Comparison of ENCODE assay signal across 15 mouse cellular contexts in genomic region chr7:78886496-78886895, GRCm38 (mm10). TPM values are rescaled to one million over a fixed set of nuclear protein-coding genes. Genes with fewer than 3 reads are reported as not detected.
DNase-seq lines count a peak whose midpoint lies in the region; ATAC-seq lines count a peak whose summit lies in the region.
"Had no signal": no experiment of that assay in that cellular context is flagged by ENCODE, and none has a peak within 500 bp of the region (broad histone marks: within the 10 kb centered on the region; RNA-seq: fewer than 3 reads in every experiment).

No protein-coding gene starts in this region.

- peak overlapping the region; percentile 52 for H3K4me2 ChIP-seq in forebrain, embryonic 12.5 days
- H3K4me2 ChIP-seq in hindbrain, embryonic 15.5 days: peak overlapping the region; percentile 67
- H3K4me2 ChIP-seq in midbrain, embryonic 16.5 days (ENCODE audit: low read length): peak overlapping the region; percentile 61
- H3K4me2 ChIP-seq: embryonic facial prominence, embryonic 13.5 days; lung, embryonic 14.5 days had no signal

- H3K4me1 ChIP-seq in forebrain, embryonic 12.5 days: peaks cover 74% of the 10 kb centered on the region
- peaks cover 51% of the 10 kb centered on the region for H3K4me1 ChIP-seq in hindbrain, embryonic 15.5 days (replicated peaks)
- peaks cover 42% of the 10 kb centered on the region for H3K4me1 ChIP-seq in midbrain, embryonic 16.5 days (ENCODE audit: control insufficient read depth, insufficient read depth, low read length)

- 0 out of 2 replicates have a peak, but pooled peaks cover 3% of the 10 kb centered on the region for H3K36me3 ChIP-seq in forebrain, embryonic 12.5 days (replicated peaks)
- H3K36me3 ChIP-seq in hindbrain, embryonic 15.5 days: no peaks in the 10 kb centered on the region
- no peaks in the 10 kb centered on the region for H3K36me3 ChIP-seq in midbrain, embryonic 16.5 days (ENCODE audit: control insufficient read depth, insufficient read depth, low read length)
- H3K36me3 ChIP-seq: embryonic facial prominence, embryonic 13.5 days; limb, embryonic 12.5 days had no signal

- ATAC-seq in forebrain, embryonic 12.5 days (ENCODE audit: low FRiP score): peak; percentile 20; the same call in 1 of the 2 replicates
- ATAC-seq in hindbrain, embryonic 15.5 days (ENCODE audit: low FRiP score, low read depth): no peak
- ATAC-seq in midbrain, embryonic 16.5 days: no peak

- H3K27ac ChIP-seq in forebrain, embryonic 12.5 days: peak overlapping the region; percentile 95
- peak overlapping the region; percentile 74 for H3K27ac ChIP-seq in hindbrain, embryonic 15.5 days (replicated peaks)
- H3K27ac ChIP-seq in midbrain, embryonic 16.5 days (ENCODE audit: low read length): peak overlapping the region; percentile 67
- H3K27ac ChIP-seq: embryonic facial prominence, embryonic 13.5 days; heart, adult 2 months; limb, embryonic 12.5 days; stomach, postnatal 0 days had no signal

- H3K27me3 ChIP-seq in forebrain, embryonic 12.5 days: peaks cover 22% of the 10 kb centered on the region
- H3K27me3 ChIP-seq in hindbrain, embryonic 15.5 days: no peaks in the 10 kb centered on the region
- no peaks in the 10 kb centered on the region for H3K27me3 ChIP-seq in midbrain, embryonic 16.5 days (ENCODE audit: control insufficient read depth, insufficient read depth, low read depth, low read length)

- peak overlapping the region; percentile 26 for H3K4me3 ChIP-seq in forebrain, embryonic 12.5 days (replicated peaks)
- H3K4me3 ChIP-seq in hindbrain, embryonic 15.5 days: peak overlapping the region; percentile 20
- peak overlapping the region; percentile 22 for H3K4me3 ChIP-seq in midbrain, embryonic 16.5 days (ENCODE audit: low read depth, low read length)
- H3K4me3 ChIP-seq: embryonic facial prominence, embryonic 13.5 days; heart, adult 2 months; limb, embryonic 12.5 days; megakaryocyte, embryonic 14.5 days had no signal

- H3K9ac ChIP-seq in forebrain, embryonic 12.5 days: peak overlapping the region; percentile 40; the same call in 1 of the 2 replicates
- H3K9ac ChIP-seq in hindbrain, embryonic 15.5 days: peak overlapping the region; percentile 25; the same call in 1 of the 2 replicates
- H3K9ac ChIP-seq in midbrain, embryonic 16.5 days (ENCODE audit: low read depth, low read length): 0 out of 2 replicates have a peak overlapping the region, but pooled peaks have one; percentile 4
- H3K9ac ChIP-seq: embryonic facial prominence, embryonic 13.5 days; limb, embryonic 12.5 days; lung, embryonic 14.5 days had no signal

- WGBS in forebrain, embryonic 12.5 days: 18% methylated on average over 4 of the region's 4 CpGs
- WGBS in hindbrain, embryonic 15.5 days: 21% methylated on average over 4 of the region's 4 CpGs
- WGBS in midbrain, embryonic 16.5 days: 19% methylated on average over 4 of the region's 4 CpGs

- DNase-seq in brain, adult 2 months (ENCODE audit: low read depth, low spot score): peak; percentile 36
- no peak for DNase-seq in kidney, adult 8-10 months
- DNase-seq in heart, adult 11 months: no peak
- no peak for DNase-seq in adrenal gland, adult (ENCODE audit: inconsistent age in 2 of 2, low spot score in 1 of 2)
- no peak for DNase-seq in kidney, postnatal 14 days
- DNase-seq: heart, adult 2 months; heart, postnatal 4 days; lung, embryonic 14.5 days had no signal

- H3K9me3 ChIP-seq in forebrain, embryonic 12.5 days: no peaks in the 10 kb centered on the region
- H3K9me3 ChIP-seq in hindbrain, embryonic 15.5 days: no peaks in the 10 kb centered on the region
- H3K9me3 ChIP-seq in midbrain, embryonic 16.5 days (replicated peaks; ENCODE audit: control insufficient read depth, low read length, poor library complexity, severe bottlenecking): no peaks in the 10 kb centered on the region
- H3K9me3 ChIP-seq: embryonic facial prominence, embryonic 13.5 days; limb, embryonic 12.5 days; megakaryocyte, embryonic 14.5 days had no signal

RNA-seq across cellular contexts. Expression of gene Aen, which starts 9.2 kb away (rescaled TPM):
- polyA plus RNA-seq in forebrain, embryonic 12.5 days (2016; fragmentation: Nextera tagmentation; extraction: Ambion mirVana): 55.2 and 57.4 TPM in 2 replicates
- 55.5 and 58.1 TPM in 2 replicates for polyA plus RNA-seq in hindbrain, embryonic 15.5 days (2015; fragmentation: Nextera tagmentation; extraction: Ambion mirVana)
- 48.5 and 54.0 TPM in 2 replicates for polyA plus RNA-seq in midbrain, embryonic 16.5 days (2015; fragmentation: Nextera tagmentation; extraction: Ambion mirVana)

RNA-seq across cellular contexts. Expression of gene Isg20, which starts 26.7 kb away (rescaled TPM):
- 0.29 TPM in 1 of 2 replicates, not detected in the other for polyA plus RNA-seq in forebrain, embryonic 12.5 days (2016; fragmentation: Nextera tagmentation; extraction: Ambion mirVana)
- 0.87 and 2.3 TPM in 2 replicates for polyA plus RNA-seq in hindbrain, embryonic 15.5 days (2015; fragmentation: Nextera tagmentation; extraction: Ambion mirVana)
- 1.1 and 2.7 TPM in 2 replicates for polyA plus RNA-seq in midbrain, embryonic 16.5 days (2015; fragmentation: Nextera tagmentation; extraction: Ambion mirVana)

RNA-seq across cellular contexts. Expression of gene Det1, which starts 39.4 kb away (rescaled TPM):
- 22.2 and 23.3 TPM in 2 replicates for polyA plus RNA-seq in forebrain, embryonic 12.5 days (2016; fragmentation: Nextera tagmentation; extraction: Ambion mirVana)
- polyA plus RNA-seq in hindbrain, embryonic 15.5 days (2015; fragmentation: Nextera tagmentation; extraction: Ambion mirVana): 12.9 and 13.0 TPM in 2 replicates
- polyA plus RNA-seq in midbrain, embryonic 16.5 days (2015; fragmentation: Nextera tagmentation; extraction: Ambion mirVana): 14.0 and 14.1 TPM in 2 replicates
